Mouse (Mus musculus) kidney, adult 2 months (tissue): ENCODE measurements around the gene Slc35a3.

Experiments used
- CTCF ChIP-seq: fragments of 200-500 bp; conservative IDR thresholded peaks from 2 replicates; pipeline ENCODE4 v1.5.1; 2011; ENCODE audit warnings: low read depth, mild to moderate bottlenecking, control low read depth, low read length, moderate library complexity, mixed read lengths; ENCODE audit not compliant: insufficient read depth, insufficient read length
- POLR2A ChIP-seq: fragments of 200-500 bp; IDR thresholded peaks from one replicate; pipeline ENCODE4 v1.6.1; 2011; ENCODE audit warnings: low read depth, low read length, control low read depth

- TF ChIP-seq CTCF (no peak), POLR2A (no peak)
Measured at GRCm38 (mm10) chr3:116632971-116633370, 79.7 kb downstream of the Slc35a3 start.
